Mouse (Mus musculus) midbrain, postnatal 0 days (tissue): ENCODE data around the gene Osbpl10. TPM values are rescaled to one million over a fixed set of nuclear protein-coding genes. Genes with fewer than 3 reads are reported as not detected.
A peak's percentile ranks its signal among the peaks of the same experiment; 100 is the strongest.
"Not testable (repeated sequence)": the region's sequence is repeated elsewhere in the genome, so short reads cannot be mapped to it uniquely, and the experiment has no call there.

Experiments
- ATAC-seq: fragments of 200-750 bp; cut with Nextera tagmentation; 2 replicates; pipeline ENCODE4 v1.8.0; 2017; ENCODE audit warnings: moderate number of reproducible peaks, mild to moderate bottlenecking, moderate TSS enrichment, moderate library complexity; ENCODE audit not compliant: low FRiP score
- DNase-seq: peaks from one replicate; pipeline ENCODE4 v3.0.0-alpha.2; 2015; ENCODE audit warnings: low spot score
- H3K27ac ChIP-seq: fragments of 300-500 bp; sonication (generic); 2 replicates; pipeline ENCODE4 v1.5.1; 2014; ENCODE audit warnings: low read depth, mild to moderate bottlenecking, low read length, mixed read lengths
- H3K27me3 ChIP-seq: fragments of 300-500 bp; sonication (generic); 2 replicates; pipeline ENCODE4 v1.6.1; 2014; ENCODE audit warnings: low read length, control low read depth, mixed read lengths; ENCODE audit not compliant: insufficient read depth
- H3K36me3 ChIP-seq: fragments of 300-500 bp; sonication (generic); 2 replicates; pipeline ENCODE4 v1.6.1; 2014; ENCODE audit warnings: low read length, control low read depth, mixed read lengths; ENCODE audit not compliant: insufficient read depth
- H3K4me1 ChIP-seq: fragments of 300-500 bp; sonication (generic); 2 replicates; pipeline ENCODE4 v1.6.1; 2014; ENCODE audit warnings: mild to moderate bottlenecking, control low read depth, antibody characterized with exemption, low read length, mixed read lengths; ENCODE audit not compliant: insufficient read depth
- H3K4me2 ChIP-seq: fragments of 300-500 bp; sonication (generic); 2 replicates; pipeline ENCODE4 v1.6.1; 2014; ENCODE audit warnings: low read depth, mild to moderate bottlenecking, low read length, mixed read lengths; ENCODE audit not compliant: poor library complexity, severe bottlenecking
- H3K4me3 ChIP-seq: fragments of 300-500 bp; sonication (generic); 2 replicates; pipeline ENCODE4 v1.5.1; 2014; ENCODE audit warnings: low read depth, mild to moderate bottlenecking, low read length, moderate library complexity
- H3K9ac ChIP-seq: fragments of 300-500 bp; sonication (generic); replicated peaks from 2 replicates; pipeline ENCODE4 v1.6.1; 2014; ENCODE audit warnings: mild to moderate bottlenecking, low read length, moderate library complexity, mixed read lengths; ENCODE audit not compliant: poor library complexity, severe bottlenecking
- H3K9me3 ChIP-seq: fragments of 300-500 bp; sonication (generic); 2 replicates; pipeline ENCODE4 v1.6.1; 2016; ENCODE audit warnings: low read length, control low read depth
- CTCF ChIP-seq: IDR thresholded peaks from 2 replicates; pipeline ENCODE4 v1.5.1; 2016; ENCODE audit warnings: antibody characterized with exemption, mild to moderate bottlenecking
- WGBS: fragments of 180-500 bp; shearing (Covaris S2); extraction: QIAGEN DNeasy Blood & Tissue Kit; methylation state at CpG from one replicate; pipeline ENCODE4 v1.1.7; 2014; 5-methylcytosine and 5-hydroxymethylcytosine counted together
- polyA plus RNA-seq: library from polyadenylated mRNA; unstranded; fragments of >200 nt; fragmentation: Nextera tagmentation; extraction: Ambion mirVana; gene quantifications from 2 replicates; pipeline ENCODE4 v1.2.1, GENCODE M21; 2015
- total RNA-seq: library from RNA; depleted of rRNA; stranded (reverse); fragments of >200 nt; gene quantifications from 2 replicates; pipeline ENCODE4 v1.2.3, GENCODE M21; 2014

Gene Osbpl10
- total and polyA plus RNA-seq, 2 experiments from 2014 or later = 3.2 to 23.5 TPM

DNA sequence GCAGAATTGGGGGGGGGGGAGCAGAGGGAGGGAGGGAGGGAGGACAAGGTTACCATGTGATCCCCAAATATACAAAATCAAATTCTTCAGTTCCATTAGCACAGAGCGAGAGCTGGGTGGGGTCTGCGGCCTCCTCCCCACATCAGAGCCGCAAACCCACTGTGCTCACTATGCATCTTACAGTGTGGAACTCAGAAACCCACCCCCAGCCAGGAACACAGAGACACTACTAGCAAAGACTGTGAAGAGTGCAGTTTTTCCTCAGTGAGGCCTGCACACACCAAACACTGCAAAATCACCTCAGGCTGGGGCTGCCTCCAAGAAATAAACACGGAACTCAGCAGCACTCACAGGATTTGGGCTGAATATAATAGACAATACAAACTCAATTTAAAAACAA lies 281.5 kb downstream of the Osbpl10 start:
- WGBS = 86% methylated on average over 4 of the region's 4 CpGs

GRCm38 (mm10) chr9:115260464-115260863 lies 282.1 kb downstream of the Osbpl10 start:
- 82% methylated on average over 7 of the region's 7 CpGs for WGBS
- TF ChIP-seq CTCF = no peak
- Histone ChIP-seq H3K9me3 (no peaks in the 10 kb centered on the region), H3K36me3 (peaks cover 9% of the 10 kb centered on the region; the same call in 1 of the 2 replicates), H3K4me3 (no peak overlapping the region), H3K4me2 (no peak overlapping the region), H3K4me1 (no peaks in the 10 kb centered on the region), H3K27me3 (no peaks in the 10 kb centered on the region), H3K9ac (no peak overlapping the region), H3K27ac (no peak overlapping the region)
- ATAC-seq = no peak
- no peak for DNase-seq

More for the DNA sequence above, 281.5 kb downstream of the Osbpl10 start:
- no peaks in the 10 kb centered on the region for H3K27me3 ChIP-seq
- H3K4me1 ChIP-seq = no peaks in the 10 kb centered on the region
- H3K36me3 ChIP-seq = peaks cover 13% of the 10 kb centered on the region; the same call in 1 of the 2 replicates
- ATAC-seq = no peak
- H3K4me3 ChIP-seq = no peak overlapping the region
- no peak for TF ChIP-seq CTCF
- no peaks in the 10 kb centered on the region for H3K9me3 ChIP-seq
- no peak overlapping the region for H3K9ac ChIP-seq
- H3K4me2 ChIP-seq = no peak overlapping the region
- H3K27ac ChIP-seq = no peak overlapping the region
- DNase-seq = no peak

- Histone ChIP-seq H3K9ac (no peak overlapping the region), H3K4me2 (no peak overlapping the region), H3K9me3 (no peaks in the 10 kb centered on the region), H3K27ac (no peak overlapping the region), H3K4me1 (no peaks in the 10 kb centered on the region), H3K27me3 (no peaks in the 10 kb centered on the region), H3K4me3 (no peak overlapping the region), H3K36me3 (peaks cover 6% of the 10 kb centered on the region; the same call in 1 of the 2 replicates)
- DNase-seq = peak; percentile 72
- WGBS = 60% methylated on average over 8 of the region's 8 CpGs
- TF ChIP-seq CTCF = peak; percentile 84
- no peak for ATAC-seq
Observed at GRCm38 (mm10) chr9:115261456-115261855, 283.1 kb downstream of the Osbpl10 start.

- Histone ChIP-seq H3K9ac (no peak overlapping the region), H3K4me3 (no peak overlapping the region), H3K4me1 (no peaks in the 10 kb centered on the region), H3K9me3 (no peaks in the 10 kb centered on the region), H3K36me3 (0 out of 2 replicates have a peak, but pooled peaks cover 1% of the 10 kb centered on the region), H3K27me3 (no peaks in the 10 kb centered on the region), H3K27ac (no peak overlapping the region), H3K4me2 (no peak overlapping the region)
- 81% methylated on average over 5 of the region's 5 CpGs for WGBS
- no peak for DNase-seq
- no peak for TF ChIP-seq CTCF
- ATAC-seq = no peak
Observed at GRCm38 (mm10) chr9:115261896-115262295, 283.5 kb downstream of the Osbpl10 start.

DNA sequence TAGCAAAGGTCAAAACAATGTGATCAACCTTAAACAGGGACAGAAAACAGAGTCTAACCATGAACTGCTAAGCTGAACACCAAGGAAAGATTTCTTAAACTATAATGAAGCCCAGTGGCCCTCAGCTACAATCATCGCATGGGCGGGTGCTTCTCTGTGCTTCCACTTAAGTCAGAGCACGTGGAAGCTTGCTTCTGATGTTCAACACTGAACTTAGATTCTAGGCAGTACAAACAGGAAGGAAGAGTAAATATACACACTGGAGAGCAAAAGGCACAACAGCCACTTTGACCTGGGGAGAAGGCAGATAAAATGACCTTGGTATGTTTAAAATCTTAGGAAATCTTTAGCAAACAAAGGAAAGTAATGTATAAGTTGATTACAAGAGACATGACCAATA lies 293.2 kb downstream of the Osbpl10 start:
- no peak for ATAC-seq
- no peak for TF ChIP-seq CTCF
- WGBS = 90% methylated on average over 3 of the region's 3 CpGs

DNA sequence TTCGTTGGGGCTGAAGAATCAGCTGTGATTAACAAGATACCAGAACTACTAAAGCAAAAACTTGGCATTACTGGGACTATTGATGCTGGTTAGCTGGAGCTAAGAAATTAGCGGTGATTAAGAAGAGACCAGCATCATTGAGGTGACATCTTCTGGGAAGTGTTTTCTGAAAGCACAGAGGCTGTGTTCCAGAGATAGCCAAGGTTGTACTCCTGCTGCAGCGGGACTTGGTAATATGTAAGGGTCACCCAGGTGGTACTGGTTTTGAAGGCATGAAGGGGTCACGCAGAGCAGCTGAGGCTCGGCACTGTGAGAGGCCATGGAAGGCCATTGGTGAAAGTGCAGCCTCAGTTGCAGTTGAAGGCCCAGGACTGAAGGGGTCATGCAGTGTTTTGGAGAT lies 294.1 kb downstream of the Osbpl10 start:
- not testable (repeated sequence) for H3K27ac ChIP-seq, H3K9ac ChIP-seq, H3K9me3 ChIP-seq, DNase-seq, H3K4me2 ChIP-seq, ATAC-seq, H3K4me3 ChIP-seq, H3K27me3 ChIP-seq, H3K4me1 ChIP-seq
- peaks cover 14% of the 10 kb centered on the region; the same call in 1 of the 2 replicates for H3K36me3 ChIP-seq
- 84% methylated on average over 2 of the region's 5 CpGs for WGBS

More for the DNA sequence above, 293.2 kb downstream of the Osbpl10 start:
- DNase-seq = no peak
- Histone ChIP-seq H3K9ac (no peak overlapping the region), H3K4me3 (no peak overlapping the region), H3K27ac (no peak overlapping the region), H3K4me1 (no peaks in the 10 kb centered on the region), H3K27me3 (no peaks in the 10 kb centered on the region), H3K36me3 (peaks cover 12% of the 10 kb centered on the region; the same call in 1 of the 2 replicates), H3K4me2 (no peak overlapping the region), H3K9me3 (no peaks in the 10 kb centered on the region)
